In genomic region chr10:25029387-25029915, GRCm38 (mm10) we compare ENCODE assay signal across 22 mouse cellular contexts.
DNase-seq lines count a peak whose midpoint lies in the region; ATAC-seq and TF ChIP-seq lines count a peak whose summit lies in the region.
"Had no signal": no experiment of that assay in that cellular context is flagged by ENCODE, and none has a peak within 500 bp of the region (broad histone marks: within the 10 kb centered on the region; RNA-seq: fewer than 3 reads in every experiment).

No protein-coding gene starts in this region.

- no peak overlapping the region for H3K27ac ChIP-seq in forebrain, embryonic 13.5 days
- H3K27ac ChIP-seq in forebrain, postnatal 0 days (ENCODE audit: low read depth, low read length) = no peak overlapping the region
- no peak overlapping the region for H3K27ac ChIP-seq in limb, embryonic 14.5 days (replicated peaks; ENCODE audit: low read depth, low read length)
- H3K27ac ChIP-seq in limb, embryonic 10.5 days = no peak overlapping the region
- 0 out of 2 replicates have a peak overlapping the region, but pooled peaks have one; percentile 45 for H3K27ac ChIP-seq in hindbrain, postnatal 0 days
- H3K27ac ChIP-seq: embryonic facial prominence, embryonic 13.5 days; heart, embryonic 15.5 days; kidney, postnatal 0 days; macrophage had no signal

- 39% methylated on average over 6 of the region's 6 CpGs for WGBS in forebrain, embryonic 13.5 days
- 42% methylated on average over 6 of the region's 6 CpGs for WGBS in forebrain, postnatal 0 days
- 68% methylated on average over 6 of the region's 6 CpGs for WGBS in limb, embryonic 14.5 days
- 61% methylated on average over 6 of the region's 6 CpGs for WGBS in limb, embryonic 10.5 days
- WGBS in hindbrain, postnatal 0 days = 36% methylated on average over 6 of the region's 6 CpGs

- no peaks in the 10 kb centered on the region for H3K36me3 ChIP-seq in forebrain, embryonic 13.5 days (ENCODE audit: poor library complexity, severe bottlenecking)
- no peaks in the 10 kb centered on the region for H3K36me3 ChIP-seq in forebrain, postnatal 0 days (ENCODE audit: insufficient read depth)
- no peaks in the 10 kb centered on the region for H3K36me3 ChIP-seq in limb, embryonic 14.5 days (ENCODE audit: control insufficient read depth, insufficient read depth, low read length)
- H3K36me3 ChIP-seq in limb, embryonic 10.5 days = no peaks in the 10 kb centered on the region
- H3K36me3 ChIP-seq in hindbrain, postnatal 0 days (ENCODE audit: insufficient read depth, low read length) = no peaks in the 10 kb centered on the region
- H3K36me3 ChIP-seq: embryonic facial prominence, embryonic 13.5 days; heart, embryonic 15.5 days had no signal

- H3K9ac ChIP-seq in forebrain, embryonic 13.5 days = no peak overlapping the region
- no peak overlapping the region for H3K9ac ChIP-seq in forebrain, postnatal 0 days
- H3K9ac ChIP-seq in limb, embryonic 14.5 days (ENCODE audit: low read depth, low read length, severe bottlenecking) = no peak overlapping the region
- no peak overlapping the region for H3K9ac ChIP-seq in hindbrain, postnatal 0 days (replicated peaks; ENCODE audit: low read length)
- H3K9ac ChIP-seq: embryonic facial prominence, embryonic 13.5 days; heart, embryonic 15.5 days had no signal

- no peak for TF ChIP-seq CTCF in forebrain, postnatal 0 days (IDR thresholded peaks at IDR 0.05; ENCODE audit: low read depth)
- TF ChIP-seq CTCF in hindbrain, postnatal 0 days (IDR thresholded peaks at IDR 0.05; ENCODE audit: low read depth) = no peak

- no peaks in the 10 kb centered on the region; the same call in 1 of the 2 replicates for H3K9me3 ChIP-seq in forebrain, embryonic 13.5 days (replicated peaks)
- H3K9me3 ChIP-seq in forebrain, postnatal 0 days (ENCODE audit: low read length) = no peaks in the 10 kb centered on the region
- no peaks in the 10 kb centered on the region for H3K9me3 ChIP-seq in limb, embryonic 14.5 days (ENCODE audit: control insufficient read depth, low read length)
- no peaks in the 10 kb centered on the region for H3K9me3 ChIP-seq in limb, embryonic 10.5 days (replicated peaks)
- H3K9me3 ChIP-seq in hindbrain, postnatal 0 days (ENCODE audit: low read length) = no peaks in the 10 kb centered on the region
- H3K9me3 ChIP-seq: heart, embryonic 15.5 days had no signal

- 0 out of 2 replicates have a peak, but pooled peaks have one; percentile 34 for ATAC-seq in forebrain, embryonic 13.5 days
- ATAC-seq in forebrain, postnatal 0 days = no peak
- no peak for ATAC-seq in limb, embryonic 14.5 days (ENCODE audit: low FRiP score, low read depth)
- ATAC-seq in hindbrain, postnatal 0 days = no peak
- ATAC-seq: inflammation-experienced regulatory T-cells, adult 6 months had no signal

- no peak for DNase-seq in forebrain, postnatal 0 days
- peak; percentile 1 for DNase-seq in limb, embryonic 14.5 days (ENCODE audit: low spot score)
- DNase-seq in limb, embryonic 10.5 days (ENCODE audit: low spot score) = no peak
- peak; percentile 96 for DNase-seq in R1 (ENCODE audit: low read depth, low spot score)
- DNase-seq in hindbrain, postnatal 0 days (ENCODE audit: low spot score) = no peak
- DNase-seq in frontal cortex, postnatal 10 days (ENCODE audit: low spot score in 2 of 2) = no peak
- DNase-seq: B cell, adult 2 months; cerebellum, adult 18-20 months; cerebellum, postnatal 14 days; heart, postnatal 36 days; kidney, adult 18-20 months; left cerebral cortex, postnatal 4 days; right cerebral cortex, postnatal 14 days; spleen, adult 18-20 months had no signal

- H3K4me1 ChIP-seq in forebrain, embryonic 13.5 days = peaks cover 10% of the 10 kb centered on the region
- H3K4me1 ChIP-seq in forebrain, postnatal 0 days (ENCODE audit: insufficient read depth) = no peaks in the 10 kb centered on the region
- no peaks in the 10 kb centered on the region for H3K4me1 ChIP-seq in limb, embryonic 14.5 days (ENCODE audit: control insufficient read depth, insufficient read depth, low read length)
- H3K4me1 ChIP-seq in limb, embryonic 10.5 days = peaks cover 8% of the 10 kb centered on the region; the same call in 1 of the 2 replicates
- no peaks in the 10 kb centered on the region for H3K4me1 ChIP-seq in hindbrain, postnatal 0 days (ENCODE audit: insufficient read depth, low read length)
- H3K4me1 ChIP-seq: embryonic facial prominence, embryonic 13.5 days; heart, embryonic 15.5 days had no signal

- no peak overlapping the region for H3K4me3 ChIP-seq in forebrain, embryonic 13.5 days
- no peak overlapping the region for H3K4me3 ChIP-seq in forebrain, postnatal 0 days (ENCODE audit: low read depth, low read length)
- no peak overlapping the region for H3K4me3 ChIP-seq in limb, embryonic 14.5 days (replicated peaks; ENCODE audit: low read length)
- H3K4me3 ChIP-seq in limb, embryonic 10.5 days = no peak overlapping the region
- H3K4me3 ChIP-seq in hindbrain, postnatal 0 days (ENCODE audit: low read length) = no peak overlapping the region
- H3K4me3 ChIP-seq: embryonic facial prominence, embryonic 13.5 days; erythroblast, embryonic 14.5 days; heart, embryonic 15.5 days had no signal

- no peak for TF ChIP-seq POLR2A in limb, embryonic 14.5 days (IDR thresholded peaks at IDR 0.05; ENCODE audit: borderline replicate concordance, extremely low read depth, insufficient read depth, insufficient read length)

- no peak overlapping the region for H3K4me2 ChIP-seq in forebrain, embryonic 13.5 days
- no peak overlapping the region for H3K4me2 ChIP-seq in forebrain, postnatal 0 days (ENCODE audit: low read depth)
- no peak overlapping the region for H3K4me2 ChIP-seq in limb, embryonic 14.5 days (replicated peaks; ENCODE audit: low read depth, low read length, severe bottlenecking)
- no peak overlapping the region for H3K4me2 ChIP-seq in hindbrain, postnatal 0 days (ENCODE audit: low read depth, low read length)
- H3K4me2 ChIP-seq: embryonic facial prominence, embryonic 13.5 days; heart, embryonic 15.5 days; midbrain, embryonic 11.5 days had no signal

- no peaks in the 10 kb centered on the region for H3K27me3 ChIP-seq in forebrain, embryonic 13.5 days
- no peaks in the 10 kb centered on the region for H3K27me3 ChIP-seq in forebrain, postnatal 0 days (ENCODE audit: insufficient read depth, low read length)
- no peaks in the 10 kb centered on the region for H3K27me3 ChIP-seq in limb, embryonic 14.5 days (ENCODE audit: control insufficient read depth, insufficient read depth, low read length)
- H3K27me3 ChIP-seq in limb, embryonic 10.5 days (ENCODE audit: low read depth, poor library complexity, severe bottlenecking) = no peaks in the 10 kb centered on the region
- no peaks in the 10 kb centered on the region for H3K27me3 ChIP-seq in hindbrain, postnatal 0 days (ENCODE audit: insufficient read depth, low read length)
- H3K27me3 ChIP-seq: embryonic facial prominence, embryonic 13.5 days; heart, embryonic 15.5 days had no signal

Comparison
In these comparisons a context has a peak if more than half of its experiments do, and no peak if none do; other contexts are left out.
1. DNase-seq: peak in limb, embryonic 14.5 days (single experiment) and R1 (single experiment); none in forebrain, postnatal 0 days (single experiment), limb, embryonic 10.5 days (single experiment), hindbrain, postnatal 0 days (single experiment) and frontal cortex, postnatal 10 days (0 of 2).